Mouse (Mus musculus): ENCODE results near the gene Nos1ap. TPM values are rescaled to one million over a fixed set of nuclear protein-coding genes. Genes with fewer than 3 reads are reported as not detected.
A peak's percentile ranks its signal among the peaks of the same experiment; 100 is the strongest.

Gene Nos1ap
- polyA plus RNA-seq (2015; fragmentation: Nextera tagmentation; extraction: Ambion mirVana), result 21.3 and 28.3 TPM in 2 replicates

DNA sequence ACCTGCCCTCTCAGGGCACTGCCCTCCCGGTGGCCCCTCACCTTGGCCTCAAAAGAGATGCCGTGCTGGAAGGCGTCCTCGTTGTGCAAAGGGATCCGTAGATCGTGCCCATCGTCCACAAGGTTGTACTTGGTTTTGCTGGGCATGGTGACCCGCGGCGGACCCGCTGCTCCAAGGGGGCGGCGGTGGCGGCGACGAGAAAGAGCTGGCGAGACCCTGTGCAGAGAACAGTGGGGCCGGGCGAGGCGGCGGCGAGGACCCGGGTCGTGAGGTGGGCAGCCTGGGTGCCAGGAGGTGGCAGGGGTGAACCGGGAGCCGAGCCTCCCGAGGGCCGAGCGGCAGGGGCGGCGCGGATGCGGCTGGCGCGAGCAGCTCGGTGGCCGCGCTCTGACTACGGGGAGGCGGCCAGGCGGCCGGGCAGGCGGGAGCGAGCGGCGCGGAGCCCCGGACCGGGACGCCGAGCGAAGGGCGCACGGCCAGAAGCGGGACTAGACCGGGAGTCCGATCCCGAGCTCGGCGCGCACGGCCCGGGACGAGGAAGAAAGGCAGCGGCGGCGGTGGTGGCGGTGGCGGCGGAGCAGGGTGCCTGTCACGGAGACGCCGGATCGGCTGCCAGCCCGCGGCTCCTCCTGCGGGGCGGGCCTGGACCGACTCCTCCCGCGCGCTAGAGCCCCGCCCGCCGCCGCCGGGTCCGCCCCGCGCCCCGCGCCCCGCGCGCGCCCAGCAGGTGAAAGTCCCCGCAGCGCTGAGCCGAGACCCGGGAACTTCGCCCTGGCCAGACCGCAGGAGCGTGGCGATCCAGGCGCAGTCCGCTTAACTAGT, at the start of gene Nos1ap:
Gene Nos1ap, minus strand, starts transcription at position 643 of the 822 bp plus-strand sequence.
- Histone ChIP-seq H3K9ac (peak within 1 kb of the TSS; percentile 86), H3K27ac (peak within 1 kb of the TSS; percentile 73), H3K27me3 (replicated peaks) (peaks cover 7% of the 10 kb centered on the region; the same call in 1 of the 2 replicates), H3K36me3 (replicated peaks) (0 out of 2 replicates have a peak, but pooled peaks cover 3% of the 10 kb centered on the region), H3K4me2 (peak within 1 kb of the TSS; percentile 92), H3K4me3 (peak within 1 kb of the TSS; percentile 87), H3K9me3 (no peaks in the 10 kb centered on the region), H3K4me1 (peaks cover 14% of the 10 kb centered on the region)
- WGBS, result 1% methylated on average over 72 of the region's 106 CpGs
- ATAC-seq (replicated peaks), result peak; percentile 94

DNA sequence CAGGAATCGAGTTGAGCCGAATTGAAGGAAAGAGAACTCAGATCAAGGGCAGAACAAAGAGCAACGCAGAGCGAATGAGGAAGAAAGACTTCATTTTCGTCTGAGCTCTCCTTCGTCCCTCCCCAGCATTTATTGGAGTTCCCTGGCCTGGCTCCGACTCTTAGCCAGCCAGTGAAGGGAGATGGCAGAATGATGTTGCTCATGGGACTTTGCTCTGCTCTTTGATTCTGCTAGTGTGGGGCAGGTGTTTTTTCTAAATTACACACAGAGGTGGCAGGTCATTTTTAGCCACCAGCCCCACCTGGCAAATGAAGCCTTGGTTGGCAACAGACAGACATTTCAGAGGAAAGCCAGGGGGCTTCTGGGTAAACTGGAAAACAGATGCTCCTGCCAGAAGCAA, 49.3 kb upstream of the Nos1ap start:
- no peak for ATAC-seq (replicated peaks)
- WGBS, result 92% methylated on average over 7 of the region's 7 CpGs
- Histone ChIP-seq H3K4me2 (no peak overlapping the region), H3K4me3 (no peak overlapping the region), H3K27ac (no peak overlapping the region), H3K9ac (no peak overlapping the region), H3K27me3 (replicated peaks) (no peaks in the 10 kb centered on the region), H3K4me1 (no peaks in the 10 kb centered on the region), H3K9me3 (no peaks in the 10 kb centered on the region), H3K36me3 (replicated peaks) (no peaks in the 10 kb centered on the region)

DNA sequence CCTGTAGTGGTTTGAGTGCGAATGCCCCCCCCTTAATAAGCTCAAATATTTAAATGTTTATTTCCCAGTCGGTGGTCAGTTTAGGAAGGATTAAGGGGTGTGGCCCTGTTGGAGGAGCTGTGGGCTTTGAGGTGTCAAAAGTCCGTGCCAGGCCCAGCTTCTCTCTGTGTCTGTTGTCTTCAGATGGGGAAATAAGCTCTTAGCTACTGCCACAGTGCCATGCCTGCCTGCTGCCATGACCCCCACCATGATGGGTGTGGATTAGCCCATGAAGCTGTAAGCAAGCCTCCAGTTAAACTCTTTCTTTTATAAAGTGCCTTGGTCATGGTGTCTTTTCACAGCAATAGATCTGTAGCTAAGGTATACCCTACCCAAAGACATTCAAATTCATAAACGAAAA, 43.2 kb upstream of the Nos1ap start:
- no peaks in the 10 kb centered on the region for H3K27me3 ChIP-seq (replicated peaks)
- H3K4me2 ChIP-seq, result no peak overlapping the region
- H3K9me3 ChIP-seq, result no peaks in the 10 kb centered on the region
- no peak for ATAC-seq (replicated peaks)
- WGBS, result 75% methylated on average over 4 of the region's 4 CpGs
- no peak overlapping the region for H3K9ac ChIP-seq
- no peak overlapping the region for H3K4me3 ChIP-seq
- H3K36me3 ChIP-seq (replicated peaks), result no peaks in the 10 kb centered on the region
- no peaks in the 10 kb centered on the region for H3K4me1 ChIP-seq
- no peak overlapping the region for H3K27ac ChIP-seq

DNA sequence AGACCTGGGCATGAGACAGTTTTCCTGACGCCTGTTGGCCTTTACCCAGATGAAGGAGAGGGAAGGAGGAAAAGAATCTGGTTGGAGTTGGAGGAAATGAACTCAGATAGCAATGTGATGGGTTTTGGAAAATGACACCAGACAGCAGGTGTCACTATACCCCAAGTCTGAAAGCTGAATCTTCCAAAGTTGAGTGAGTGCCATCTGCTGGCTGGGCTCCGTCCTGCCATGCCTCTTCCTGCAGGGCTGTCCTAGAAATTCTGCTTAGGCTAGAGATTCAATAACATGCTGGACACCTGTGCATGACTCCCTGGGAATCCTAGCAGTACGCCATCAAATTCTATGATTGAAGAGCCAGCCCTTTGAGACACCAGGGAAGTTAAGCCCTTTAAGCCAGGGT, 42.7 kb upstream of the Nos1ap start:
- no peak overlapping the region for H3K27ac ChIP-seq
- no peak overlapping the region for H3K9ac ChIP-seq
- H3K27me3 ChIP-seq (replicated peaks), result no peaks in the 10 kb centered on the region
- peak; percentile 62; the same call in 1 of the 2 replicates for ATAC-seq (replicated peaks)
- H3K36me3 ChIP-seq (replicated peaks), result no peaks in the 10 kb centered on the region
- no peak overlapping the region for H3K4me2 ChIP-seq
- H3K9me3 ChIP-seq, result no peaks in the 10 kb centered on the region
- 12% methylated on average over 3 of the region's 3 CpGs for WGBS
- H3K4me3 ChIP-seq, result no peak overlapping the region
- H3K4me1 ChIP-seq, result no peaks in the 10 kb centered on the region

DNA sequence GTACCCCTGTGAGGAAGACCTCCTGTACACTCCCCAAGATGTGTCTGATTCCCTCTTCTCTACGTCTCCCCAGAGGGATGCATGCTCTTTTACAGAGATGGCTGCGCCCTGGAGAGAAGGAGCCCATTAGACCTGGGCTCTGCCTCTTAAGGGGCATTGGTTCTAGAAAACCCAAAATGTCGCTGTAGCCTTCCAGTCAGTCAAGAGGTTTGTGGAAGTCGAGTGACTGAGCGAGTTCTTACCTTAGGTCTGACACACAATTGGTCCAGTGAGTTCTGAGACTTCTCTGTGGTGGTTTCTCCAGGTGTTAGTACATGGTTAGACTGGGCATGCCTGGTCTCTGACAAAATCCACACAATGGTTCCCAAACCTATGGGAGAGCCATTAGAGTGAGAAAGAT, 41.9 kb upstream of the Nos1ap start:
- Histone ChIP-seq H3K4me3 (no peak overlapping the region), H3K4me1 (no peaks in the 10 kb centered on the region), H3K36me3 (replicated peaks) (no peaks in the 10 kb centered on the region), H3K27ac (no peak overlapping the region), H3K9ac (no peak overlapping the region), H3K4me2 (no peak overlapping the region), H3K9me3 (no peaks in the 10 kb centered on the region), H3K27me3 (replicated peaks) (no peaks in the 10 kb centered on the region)
- 92% methylated on average over 5 of the region's 5 CpGs for WGBS
- ATAC-seq (replicated peaks), result no peak

DNA sequence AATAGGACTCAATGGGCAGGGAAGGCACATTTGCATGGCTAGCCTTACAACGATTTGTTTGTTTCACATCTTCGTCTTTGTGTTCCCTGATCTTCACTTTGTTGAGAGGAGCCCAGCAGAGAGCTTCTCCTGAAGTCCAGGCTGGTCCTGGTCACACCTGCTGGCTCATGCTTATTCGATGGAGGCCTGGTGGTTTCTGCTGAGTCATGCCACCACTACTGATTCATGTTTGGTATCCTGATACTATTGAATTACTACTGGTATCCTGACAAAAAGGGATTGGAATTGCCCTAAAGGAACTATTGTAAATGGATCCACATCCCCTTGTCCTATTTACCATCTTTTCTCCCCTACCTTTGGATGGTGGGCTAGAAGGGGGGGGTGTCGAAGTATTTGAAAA, 40.8 kb upstream of the Nos1ap start:
- Histone ChIP-seq H3K4me1 (no peaks in the 10 kb centered on the region), H3K36me3 (replicated peaks) (no peaks in the 10 kb centered on the region), H3K9ac (no peak overlapping the region), H3K27ac (no peak overlapping the region), H3K27me3 (replicated peaks) (no peaks in the 10 kb centered on the region), H3K4me2 (no peak overlapping the region), H3K4me3 (no peak overlapping the region), H3K9me3 (no peaks in the 10 kb centered on the region)
- ATAC-seq (replicated peaks), result no peak
- WGBS, result 83% methylated on average over 4 of the region's 4 CpGs

DNA sequence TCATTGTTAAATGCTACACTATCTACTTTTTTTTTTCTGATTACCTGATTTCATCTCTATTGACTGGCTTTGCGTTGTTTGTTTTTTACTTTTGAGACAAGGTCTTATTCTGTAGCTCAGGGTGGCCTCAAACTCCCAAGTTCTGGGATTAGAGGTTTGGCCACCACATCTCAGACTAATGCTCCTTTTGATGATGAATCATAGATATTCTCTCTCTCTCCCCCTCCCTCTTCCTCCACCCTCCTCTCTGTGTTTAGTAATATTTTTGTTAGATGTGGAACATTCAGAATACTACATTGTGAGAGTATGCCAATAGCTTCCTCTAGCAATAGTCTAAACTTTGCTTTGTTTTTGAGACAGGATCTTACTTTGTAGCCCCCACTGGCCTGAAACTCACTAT, 33.8 kb upstream of the Nos1ap start:
- Histone ChIP-seq H3K27me3 (replicated peaks) (no peaks in the 10 kb centered on the region), H3K4me2 (no peak overlapping the region), H3K4me3 (no peak overlapping the region), H3K4me1 (no peaks in the 10 kb centered on the region), H3K36me3 (replicated peaks) (no peaks in the 10 kb centered on the region), H3K9ac (no peak overlapping the region), H3K27ac (no peak overlapping the region), H3K9me3 (no peaks in the 10 kb centered on the region)
- ATAC-seq (replicated peaks), result no peak
- WGBS, result 94% methylated on average over 1 of the region's 1 CpGs

DNA sequence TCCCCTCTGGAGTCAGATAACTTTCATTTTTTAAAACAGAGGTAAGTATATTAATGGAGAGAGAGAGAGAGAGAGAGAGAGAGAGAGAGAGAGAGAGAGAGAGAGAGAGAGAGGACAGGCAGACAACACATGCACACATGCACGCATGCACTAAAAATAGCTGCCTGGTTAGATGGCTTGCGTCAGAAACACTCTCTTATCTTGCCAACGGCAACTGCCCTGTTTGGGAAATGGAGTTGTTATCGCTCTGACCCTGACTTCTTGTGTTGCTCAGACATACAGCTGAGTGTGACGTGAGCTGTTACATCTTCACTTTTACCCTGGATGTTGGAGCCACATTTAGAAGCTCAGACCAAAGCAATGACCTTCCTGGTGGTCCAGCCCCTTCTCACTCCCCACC, 33.3 kb upstream of the Nos1ap start:
- no peaks in the 10 kb centered on the region for H3K4me1 ChIP-seq
- H3K4me3 ChIP-seq, result no peak overlapping the region
- H3K9ac ChIP-seq, result no peak overlapping the region
- 89% methylated on average over 5 of the region's 5 CpGs for WGBS
- H3K9me3 ChIP-seq, result no peaks in the 10 kb centered on the region
- ATAC-seq (replicated peaks), result no peak
- no peak overlapping the region for H3K27ac ChIP-seq
- no peaks in the 10 kb centered on the region for H3K27me3 ChIP-seq (replicated peaks)
- H3K36me3 ChIP-seq (replicated peaks), result no peaks in the 10 kb centered on the region
- no peak overlapping the region for H3K4me2 ChIP-seq

DNA sequence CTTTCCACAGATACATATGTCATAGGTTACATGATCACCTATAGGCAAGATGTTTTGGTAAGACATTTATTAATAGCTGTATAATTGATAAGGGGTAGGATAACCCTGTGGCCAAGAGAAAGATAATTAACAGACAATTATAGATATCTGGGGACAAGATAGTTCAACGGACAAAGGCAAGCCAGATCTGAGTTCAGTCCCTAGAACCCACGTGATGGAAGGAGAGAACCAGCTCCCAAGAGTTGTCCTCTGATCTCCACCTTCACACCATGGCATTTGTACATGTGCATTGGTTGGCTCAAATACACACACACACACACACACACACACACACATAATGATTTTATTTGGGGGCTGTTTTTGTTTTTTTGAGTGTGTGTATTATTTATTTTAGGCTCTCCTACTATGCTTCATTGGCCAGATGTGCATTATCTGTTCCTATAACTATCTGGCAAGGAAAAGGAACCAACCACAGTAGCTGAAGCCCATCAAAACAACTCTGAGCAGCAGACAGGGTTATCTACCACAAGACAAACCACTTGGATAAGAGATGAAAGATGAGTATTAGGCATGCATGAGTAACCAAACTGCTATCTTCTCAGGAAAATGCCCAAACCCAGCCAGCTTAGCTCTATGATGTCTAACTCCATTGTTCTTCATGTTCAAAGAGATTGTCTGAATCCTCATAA, 30.2 kb upstream of the Nos1ap start:
- no peak for ATAC-seq (replicated peaks)
- Histone ChIP-seq H3K27ac (no peak overlapping the region), H3K9ac (no peak overlapping the region), H3K4me3 (no peak overlapping the region), H3K36me3 (replicated peaks) (no peaks in the 10 kb centered on the region), H3K9me3 (no peaks in the 10 kb centered on the region), H3K4me2 (no peak overlapping the region), H3K4me1 (no peaks in the 10 kb centered on the region), H3K27me3 (replicated peaks) (no peaks in the 10 kb centered on the region)
- 87% methylated on average over 2 of the region's 2 CpGs for WGBS

DNA sequence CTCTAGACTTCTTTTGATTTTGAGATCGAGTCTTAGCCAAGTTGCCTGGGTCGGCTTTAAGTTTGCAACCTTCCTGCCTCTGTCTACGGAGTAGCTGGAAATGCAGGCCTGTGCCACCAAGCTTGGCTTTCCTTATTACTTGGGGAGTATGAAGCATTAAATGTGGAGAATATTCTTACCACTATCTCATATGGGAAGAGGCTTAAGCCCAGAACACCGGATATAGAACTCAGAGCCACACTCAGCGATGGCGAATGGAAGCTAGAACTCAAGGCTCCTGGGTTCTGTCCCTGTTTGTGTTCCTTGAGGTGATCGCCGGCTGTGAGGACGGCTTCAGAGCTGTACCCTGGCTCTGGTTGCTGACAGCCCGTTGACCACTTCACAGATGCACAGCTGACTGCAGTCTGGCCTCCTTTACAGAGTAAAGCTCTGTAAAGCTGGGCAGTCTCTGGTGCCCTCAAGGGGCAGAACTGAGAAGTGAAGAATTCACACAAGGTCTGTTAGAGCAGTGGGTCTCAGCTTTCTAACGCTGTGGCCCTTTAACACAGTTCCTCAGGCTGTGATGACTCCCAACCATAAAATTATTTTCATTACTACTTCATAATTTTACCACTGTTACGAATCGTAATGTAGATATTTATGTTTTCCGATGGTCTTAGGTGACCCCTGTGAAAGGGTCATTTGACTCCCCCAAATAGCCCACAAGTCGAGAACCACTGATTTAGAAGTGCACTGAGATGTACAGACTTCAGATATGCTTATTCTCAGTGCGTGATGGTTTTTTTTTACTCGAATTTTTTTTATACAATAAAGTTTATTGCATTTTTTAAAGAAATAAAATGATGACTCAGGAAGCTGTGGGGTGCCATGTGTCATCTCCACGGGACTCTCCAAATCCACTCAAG, 23.6 kb upstream of the Nos1ap start:
- Histone ChIP-seq H3K27me3 (replicated peaks) (no peaks in the 10 kb centered on the region), H3K36me3 (replicated peaks) (no peaks in the 10 kb centered on the region), H3K4me3 (no peak overlapping the region), H3K9me3 (no peaks in the 10 kb centered on the region), H3K4me1 (no peaks in the 10 kb centered on the region), H3K4me2 (no peak overlapping the region), H3K27ac (no peak overlapping the region), H3K9ac (no peak overlapping the region)
- ATAC-seq (replicated peaks), result peak; percentile 99
- WGBS, result 55% methylated on average over 18 of the region's 18 CpGs

DNA sequence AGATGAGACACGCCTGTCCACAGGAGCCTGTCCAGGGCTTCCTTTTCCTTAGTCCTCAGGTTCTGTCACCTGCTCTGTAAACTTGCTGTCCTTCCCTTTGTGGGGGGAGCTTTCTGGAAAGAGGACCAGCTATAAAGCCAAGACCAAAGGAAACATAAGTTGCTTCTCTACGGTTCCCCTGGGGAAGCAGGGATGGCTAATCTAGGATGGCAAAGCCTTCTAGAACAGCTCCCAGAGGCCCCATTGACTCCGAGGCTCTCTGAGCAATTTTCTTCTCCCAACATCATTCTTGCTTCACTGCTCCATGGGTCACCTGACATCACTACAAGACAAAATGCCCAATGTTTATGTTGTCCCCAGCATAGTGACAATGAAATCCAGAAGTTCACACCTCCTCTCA, 22.0 kb upstream of the Nos1ap start:
- WGBS, result 85% methylated on average over 3 of the region's 3 CpGs
- Histone ChIP-seq H3K4me1 (no peaks in the 10 kb centered on the region), H3K27me3 (replicated peaks) (no peaks in the 10 kb centered on the region), H3K4me3 (no peak overlapping the region), H3K9me3 (no peaks in the 10 kb centered on the region), H3K27ac (no peak overlapping the region), H3K4me2 (no peak overlapping the region), H3K9ac (no peak overlapping the region), H3K36me3 (replicated peaks) (no peaks in the 10 kb centered on the region)
- no peak for ATAC-seq (replicated peaks)

DNA sequence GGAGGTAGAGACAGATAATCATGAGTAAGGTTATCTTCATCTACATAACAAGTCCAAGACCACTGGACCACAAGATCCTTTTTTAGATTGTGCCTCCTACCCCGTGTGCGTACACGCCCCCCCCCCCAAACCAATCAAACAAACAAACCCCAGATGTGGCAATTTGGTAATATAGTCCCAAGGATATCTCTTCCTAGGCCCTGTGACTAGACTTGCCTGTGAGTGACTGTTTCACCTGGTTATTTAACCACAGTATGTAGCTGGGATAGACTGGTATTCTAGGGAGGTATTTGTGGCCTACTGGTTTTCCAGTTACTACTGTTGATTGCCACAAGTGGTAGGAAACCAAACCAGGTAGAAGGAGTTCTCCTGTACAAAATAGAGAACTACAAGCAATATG, 21.0 kb upstream of the Nos1ap start:
- H3K27ac ChIP-seq, result no peak overlapping the region
- H3K9me3 ChIP-seq, result no peaks in the 10 kb centered on the region
- 89% methylated on average over 3 of the region's 3 CpGs for WGBS
- no peak overlapping the region for H3K4me3 ChIP-seq
- H3K9ac ChIP-seq, result no peak overlapping the region
- H3K4me1 ChIP-seq, result no peaks in the 10 kb centered on the region
- no peaks in the 10 kb centered on the region for H3K27me3 ChIP-seq (replicated peaks)
- ATAC-seq (replicated peaks), result no peak
- no peaks in the 10 kb centered on the region for H3K36me3 ChIP-seq (replicated peaks)
- no peak overlapping the region for H3K4me2 ChIP-seq

All from midbrain, embryonic 15.5 days (tissue).